Mouse (Mus musculus): ENCODE measurements at regions not wholly inside any gene's neighbourhood (a gene's known extent, or its start where the extent isn't known, plus 50 kb on each side); places are given as distances from the start of the nearest gene placed in this dataset.

GRCm38 (mm10) chr1:83495022-83495421 lies 87.0 kb upstream of the Sphkap start:
- no peak for DNase-seq

GRCm38 (mm10) chr1:83479111-83479510 lies 71.1 kb upstream of the Sphkap start:
- no peak for DNase-seq
